Comparison of ENCODE assay signal across 35 mouse cellular contexts in genomic region chr2:76606704-76607103, GRCm38 (mm10). TPM values are rescaled to one million over a fixed set of nuclear protein-coding genes. Genes with fewer than 3 reads are reported as not detected.
"Had no signal": no experiment of that assay in that cellular context is flagged by ENCODE, and none has a peak within 500 bp of the region (broad histone marks: within the 10 kb centered on the region; RNA-seq: fewer than 3 reads in every experiment).

No protein-coding gene starts in this region.

- H3K4me1 ChIP-seq: embryonic facial prominence, embryonic 10.5 days; embryonic facial prominence, embryonic 12.5 days; embryonic facial prominence, embryonic 15.5 days; forebrain, embryonic 10.5 days; forebrain, embryonic 12.5 days; forebrain, embryonic 13.5 days; forebrain, embryonic 15.5 days; heart, embryonic 10.5 days had no signal

- DNase-seq: cerebellum, adult 8-10 months; cerebellum, adult 9-10 months; cerebellum, adult 9-11 months; cerebellum, postnatal 10 days; cerebellum, postnatal 14 days; cerebellum, postnatal 25 days; cerebellum, postnatal 36 days; embryo, embryonic 11 days; forebrain, postnatal 0 days; gastrocnemius, adult 2 months; gastrocnemius, postnatal 10 days; gastrocnemius, postnatal 14 days; gastrocnemius, postnatal 25 days; gastrocnemius, postnatal 36 days; heart, adult 18-20 months; heart, adult 2 months had no signal

- H3K27ac ChIP-seq: embryonic facial prominence, embryonic 10.5 days; embryonic facial prominence, embryonic 12.5 days; embryonic facial prominence, embryonic 13.5 days; embryonic facial prominence, embryonic 15.5 days; forebrain, embryonic 10.5 days; forebrain, embryonic 12.5 days; forebrain, embryonic 13.5 days; forebrain, embryonic 15.5 days; gastrocnemius, adult 2 months; heart, adult 2 months; heart, embryonic 10.5 days had no signal

- ATAC-seq: forebrain, embryonic 13.5 days; forebrain, embryonic 14.5 days; forebrain, embryonic 15.5 days; forebrain, embryonic 16.5 days; forebrain, postnatal 0 days had no signal

- H3K4me3 ChIP-seq: embryonic facial prominence, embryonic 10.5 days; embryonic facial prominence, embryonic 12.5 days; embryonic facial prominence, embryonic 13.5 days; embryonic facial prominence, embryonic 15.5 days; erythroblast, embryonic 14.5 days; forebrain, embryonic 10.5 days; forebrain, embryonic 12.5 days; forebrain, embryonic 13.5 days; forebrain, embryonic 15.5 days; gastrocnemius, adult 2 months; heart, adult 2 months; heart, embryonic 10.5 days had no signal

RNA-seq across cellular contexts. Expression of gene Pjvk, which starts 41.6 kb away (rescaled TPM):
- total RNA-seq: common myeloid progenitor, adult 5-6 weeks; forebrain, postnatal 0 days; gastrocnemius, adult 18-20 months; gastrocnemius, adult 2 months; gastrocnemius, adult 8-10 months; gastrocnemius, postnatal 10 days; gastrocnemius, postnatal 14 days; gastrocnemius, postnatal 25 days; gastrocnemius, postnatal 36 days; granulocyte monocyte progenitor cell, adult 5-6 weeks; heart, adult 18-20 months; heart, adult 2 months; heart, adult 8-10 months had no signal
- polyA plus RNA-seq: embryonic facial prominence, embryonic 14.5 days; erythroblast, embryonic 14.5 days; gonadal fat pad, adult 2 months had no signal
